Mouse (Mus musculus): ENCODE measurements around the gene Gm4181. TPM values are rescaled to one million over a fixed set of nuclear protein-coding genes. Genes with fewer than 3 reads are reported as not detected.

Gm4181 gene
- total RNA-seq (2023): not detected in 2 replicates

GRCm38 (mm10) chr14:51635566-51635965, at the start of gene Gm4181:
Gene Gm4181, minus strand, starts transcription at chr14:51635666.

GRCm38 (mm10) chr14:51611210-51611609, 24.3 kb downstream of the Gm4181 start, which contains the start of gene Gm17078:
Gene Gm17078, minus strand, starts transcription at chr14:51611310.

GRCm38 (mm10) chr14:51592039-51592438, 43.4 kb downstream of the Gm4181 start, which contains the start of gene Gm17174:
Gene Gm17174, minus strand, starts transcription at chr14:51592139.

Other genes starting within 250 kb of the Gm4181 start
- gene Vmn2r88, start 224.8 kb downstream of the Gm4181 start, total RNA-seq (2023): not detected in 2 replicates
- gene Vmn2r89, start 183.8 kb downstream of the Gm4181 start, total RNA-seq (2023): not detected in 2 replicates
- not detected in 2 replicates for gene Gm5622, start 82.9 kb downstream of the Gm4181 start, total RNA-seq (2023)
- not detected in 2 replicates for gene Gm17175, start 61.6 kb downstream of the Gm4181 start, total RNA-seq (2023)
- not detected in 2 replicates for gene Gm17174, start 43.5 kb downstream of the Gm4181 start, total RNA-seq (2023)
- gene Gm17078, start 24.4 kb downstream of the Gm4181 start, total RNA-seq (2023): not detected in 2 replicates
- not detected in 2 replicates for gene Gm17079, start 59.8 kb upstream of the Gm4181 start, total RNA-seq (2023)
- gene Gm5800, start 81.5 kb upstream of the Gm4181 start, total RNA-seq (2023): not detected in 2 replicates
- gene Ang4, start 137.9 kb upstream of the Gm4181 start, total RNA-seq (2023): not detected in 2 replicates
- gene AY358078, start 164.4 kb upstream of the Gm4181 start, total RNA-seq (2023): not detected in 2 replicates
- 1.0 TPM in 1 of 2 replicates, not detected in the other for gene Ear6, start 218.0 kb upstream of the Gm4181 start, total RNA-seq (2023)
- gene Mettl17, start 249.2 kb upstream of the Gm4181 start, total RNA-seq (2023): 14.5 and 25.6 TPM in 2 replicates

Data from neutrophil, adult 65 days (primary cell).